Mouse (Mus musculus) olfactory bulb, adult 2 months (tissue): ENCODE data around the gene Phf24.

ENCODE experiments used
- CTCF ChIP-seq: fragments of 200-500 bp; IDR thresholded peaks from 2 replicates; pipeline ENCODE4 v1.5.1; 2012; ENCODE audit warnings: low read depth, mild to moderate bottlenecking, low read length, moderate library complexity; ENCODE audit not compliant: insufficient read depth
- POLR2A ChIP-seq: fragments of 200-500 bp; IDR thresholded peaks from 2 replicates; pipeline ENCODE4 v1.6.1; 2012; ENCODE audit warnings: mild to moderate bottlenecking, low read depth, low read length, moderate library complexity; ENCODE audit not compliant: insufficient read depth

DNA sequence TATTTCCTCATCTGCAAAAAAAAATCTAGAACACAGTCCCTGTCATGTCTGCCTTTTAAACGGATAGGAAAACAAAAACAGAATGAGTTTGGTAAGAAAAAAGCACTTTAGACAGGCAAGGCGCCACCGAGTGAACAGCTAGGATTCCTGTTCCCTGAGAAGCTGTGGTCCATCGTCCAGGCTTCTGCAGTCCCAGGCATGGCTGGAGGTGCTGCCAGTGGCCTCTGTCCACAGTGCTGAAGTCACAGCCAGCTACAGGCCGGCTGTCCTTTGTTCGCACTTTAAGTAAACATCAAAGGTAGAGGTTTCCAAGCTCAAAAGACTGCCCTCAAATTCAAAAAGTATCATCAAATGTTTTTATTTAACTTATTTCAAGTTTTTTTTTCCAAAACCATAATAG is 28.6 kb downstream of the Phf24 start:
- TF ChIP-seq CTCF (no peak), POLR2A (no peak)
